Mouse (Mus musculus): ENCODE data around the gene Slc2a8. TPM values are rescaled to one million over a fixed set of nuclear protein-coding genes. Genes with fewer than 3 reads are reported as not detected.

Slc2a8 gene
- total RNA-seq, 2 experiments from 2014 or later: 25.0 to 27.4 TPM

GRCm38 (mm10) chr2:32978675-32979074 is 3.2 kb downstream of the Slc2a8 start:
- intact Hi-C loops (cut with DNase I): no loop called here
- DNase-seq (ENCODE audit: low spot score in 2 of 2): no peak

DNA sequence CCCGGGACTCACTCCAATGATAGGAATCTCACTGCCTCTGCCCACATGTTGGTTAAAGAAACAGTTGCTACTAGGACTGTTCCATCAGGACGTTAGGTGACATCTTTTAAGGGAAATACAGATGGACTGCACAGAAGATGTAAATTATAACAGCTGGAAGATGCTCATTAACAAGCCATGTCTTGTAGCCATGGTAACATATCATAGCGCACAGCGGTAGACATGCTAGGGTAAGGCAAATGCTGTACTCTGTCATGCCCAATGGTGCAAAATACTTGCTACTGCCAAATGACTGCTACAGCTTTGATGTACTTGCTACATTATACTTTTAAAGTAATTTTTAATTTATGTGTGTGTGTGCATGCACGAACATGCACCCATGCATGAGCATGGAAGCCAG is 4.8 kb downstream of the Slc2a8 start:
- intact Hi-C loops (cut with DNase I): no loop called here
- DNase-seq (ENCODE audit: low spot score in 2 of 2): peak in 1 of 2 experiments; percentile 54

GRCm38 (mm10) chr2:32974216-32974615 is 7.7 kb downstream of the Slc2a8 start:
- intact Hi-C loops (cut with DNase I): no loop called here
- no peak for DNase-seq (ENCODE audit: low spot score in 2 of 2)

DNA sequence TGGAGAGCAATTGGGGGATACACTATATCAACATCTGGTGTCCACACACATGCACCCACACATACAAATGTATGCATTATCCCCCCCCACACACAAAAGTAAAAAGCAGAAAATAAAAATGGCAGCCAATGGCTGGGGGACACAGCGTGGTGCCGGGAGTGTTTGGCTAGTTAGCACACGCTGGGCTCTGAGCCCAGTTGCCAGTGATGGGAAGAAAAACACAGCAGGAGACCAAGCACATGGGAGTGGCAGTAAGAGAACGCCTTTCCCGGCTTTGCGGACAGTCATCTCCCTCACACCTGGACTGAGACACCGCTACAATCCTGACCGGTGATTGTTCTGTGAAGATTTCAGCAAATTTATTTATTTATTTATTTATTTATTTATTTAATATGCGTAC is 10.6 kb downstream of the Slc2a8 start:
- DNase-seq (ENCODE audit: low spot score in 2 of 2): no peak
- intact Hi-C loops (cut with DNase I): no loop called here

- intact Hi-C loops (cut with DNase I): no loop called here
- peak; percentile 44 to 70 for DNase-seq (ENCODE audit: low spot score in 2 of 2)
These were observed 12.6 kb downstream of the Slc2a8 start for GRCm38 (mm10) chr2:32969326-32969725.

- intact Hi-C loops (cut with DNase I): no loop called here
- no peak for DNase-seq (ENCODE audit: low spot score in 2 of 2)
These were observed 13.8 kb downstream of the Slc2a8 start for GRCm38 (mm10) chr2:32968024-32968614.

GRCm38 (mm10) chr2:32966689-32967631 is 14.9 kb downstream of the Slc2a8 start:
- intact Hi-C loops (cut with DNase I): no loop called here

GRCm38 (mm10) chr2:32966184-32966688 is 15.6 kb downstream of the Slc2a8 start:
- intact Hi-C loops (cut with DNase I): no loop called here
- DNase-seq (ENCODE audit: low spot score in 2 of 2): no peak

More at GRCm38 (mm10) chr2:32966689-32967631, 14.9 kb downstream of the Slc2a8 start:
- peak; percentile 89 to 91 for DNase-seq (ENCODE audit: low spot score in 2 of 2)

- intact Hi-C loops (cut with DNase I): no loop called here
- DNase-seq (ENCODE audit: low spot score in 2 of 2): no peak
These were observed 16.2 kb downstream of the Slc2a8 start for GRCm38 (mm10) chr2:32965511-32966183.

DNA sequence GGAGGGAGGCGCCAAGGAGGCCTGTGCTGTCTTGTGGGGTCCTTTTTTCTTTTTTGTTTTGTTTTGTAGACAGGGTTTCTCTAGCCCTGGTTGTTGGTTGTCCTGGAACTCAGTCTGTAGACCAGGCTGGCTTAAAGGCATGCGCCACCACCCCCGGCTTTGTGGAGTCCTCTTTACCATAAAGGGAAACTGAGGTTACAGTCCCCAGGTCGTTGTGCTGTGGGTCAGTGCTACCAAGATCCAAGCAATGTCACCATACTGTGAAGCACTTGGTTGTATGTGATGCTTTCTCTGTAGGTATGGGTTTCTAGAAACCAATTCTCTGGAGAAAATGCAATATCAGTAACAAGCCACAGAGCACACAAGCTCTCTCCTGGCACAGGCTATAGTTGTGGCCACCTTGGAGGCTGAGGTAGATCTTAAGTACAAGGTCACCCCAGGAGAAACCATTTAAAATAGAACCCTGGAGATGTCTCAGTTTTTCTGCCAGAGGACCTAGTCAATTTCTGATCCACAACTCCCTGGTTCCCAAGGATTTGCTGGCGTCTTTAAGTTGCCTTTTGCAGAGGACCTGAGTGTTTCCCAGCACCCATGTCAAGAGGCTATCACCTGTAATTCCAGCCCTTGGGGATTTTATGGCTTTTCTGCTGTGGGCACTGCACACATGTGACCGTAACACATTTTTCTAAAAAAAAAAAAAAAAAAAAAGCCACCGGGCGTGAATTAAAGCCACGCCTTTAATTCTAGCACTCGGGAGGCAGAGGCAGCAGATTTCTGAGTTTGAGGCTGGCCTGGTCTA is 17.0 kb downstream of the Slc2a8 start:
- intact Hi-C loops (cut with DNase I): no loop called here
- no peak for DNase-seq (ENCODE audit: low spot score in 2 of 2)

GRCm38 (mm10) chr2:32963981-32964380 is 17.9 kb downstream of the Slc2a8 start:
- intact Hi-C loops (cut with DNase I): no loop called here
- DNase-seq (ENCODE audit: low spot score in 2 of 2): no peak

DNA sequence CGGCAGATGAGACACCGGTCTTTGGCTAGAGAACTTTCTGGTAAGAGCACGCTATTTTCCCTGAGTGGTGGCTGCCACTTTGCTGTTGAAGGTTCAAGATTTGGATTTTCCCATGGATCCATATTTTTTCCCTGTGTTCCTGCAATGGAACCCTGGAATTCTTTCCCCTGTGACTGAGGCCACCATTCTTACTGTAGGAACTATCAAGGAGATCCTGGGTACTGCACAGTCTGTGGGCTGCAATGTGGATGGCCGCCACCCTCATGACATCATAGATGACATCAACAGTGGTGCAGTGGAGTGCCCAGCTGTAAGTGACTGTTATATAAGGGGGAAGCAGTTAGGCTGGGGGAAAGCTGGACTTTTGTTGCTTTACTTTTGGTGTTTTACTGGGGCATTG is 18.3 kb downstream of the Slc2a8 start:
- intact Hi-C loops (cut with DNase I): no loop called here
- DNase-seq (ENCODE audit: low spot score in 2 of 2): no peak

GRCm38 (mm10) chr2:32962875-32963220 is 19.0 kb downstream of the Slc2a8 start:
- intact Hi-C loops (cut with DNase I): no loop called here

GRCm38 (mm10) chr2:32962062-32962874 is 19.6 kb downstream of the Slc2a8 start:
- peak in 1 of 2 experiments; percentile 50 for DNase-seq (ENCODE audit: low spot score in 2 of 2)
- intact Hi-C loops (cut with DNase I): no loop called here

More at GRCm38 (mm10) chr2:32962875-32963220, 19.0 kb downstream of the Slc2a8 start:
- DNase-seq (ENCODE audit: low spot score in 2 of 2): no peak

DNA sequence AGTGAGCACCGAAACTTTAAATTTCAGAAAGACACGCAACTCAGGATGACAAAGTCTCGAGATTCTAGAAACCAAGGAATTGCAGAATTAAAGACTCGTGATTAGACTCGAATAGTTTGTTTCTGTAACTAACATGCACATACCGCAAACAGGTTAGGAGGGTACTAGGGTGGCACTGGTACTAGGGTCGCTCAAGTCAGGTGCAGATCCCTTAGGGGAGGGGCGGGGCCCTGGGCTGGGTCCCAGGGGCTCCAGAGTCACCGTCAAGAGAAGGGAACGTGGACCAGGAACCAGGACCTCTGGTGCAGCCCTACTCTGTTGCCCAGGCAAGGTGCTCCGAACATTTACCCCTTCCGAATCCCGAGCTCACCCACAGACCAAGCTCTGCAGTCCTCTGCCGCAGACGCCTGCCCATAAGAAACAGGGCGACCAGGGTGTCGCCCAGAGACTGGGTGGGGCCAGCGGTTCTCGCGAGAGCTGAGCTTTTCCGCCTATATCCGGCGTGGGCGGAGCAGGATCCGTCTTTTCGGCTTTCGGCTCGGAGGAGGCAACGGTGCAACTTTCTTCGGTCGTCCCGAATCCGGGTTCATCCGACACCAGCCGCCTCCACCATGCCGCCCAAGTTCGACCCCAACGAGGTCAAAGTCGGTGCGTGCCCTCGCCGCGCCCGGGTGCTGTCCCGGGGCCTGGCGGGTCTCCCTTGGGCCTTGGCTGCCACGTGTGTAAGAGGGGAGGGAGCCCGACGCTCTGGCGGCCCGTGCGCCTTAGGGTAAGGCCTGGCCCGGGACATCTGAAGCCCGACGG is 20.5 kb downstream of the Slc2a8 start, which contains the start of the genes Rpl12 and Lrsam1:
Gene Rpl12, plus strand, starts transcription at position 368 of the 804 bp plus-strand sequence.
Gene Lrsam1, minus strand, starts transcription at position 423 of the 804 bp plus-strand sequence.
- intact Hi-C loops (cut with DNase I): no loop called here

GRCm38 (mm10) chr2:32960273-32960672 is 21.6 kb downstream of the Slc2a8 start:
- intact Hi-C loops (cut with DNase I): no loop called here
- no peak for DNase-seq (ENCODE audit: low spot score in 2 of 2)

More for the DNA sequence above, 20.5 kb downstream of the Slc2a8 start, which contains the start of the genes Rpl12 and Lrsam1:
- DNase-seq (ENCODE audit: low spot score in 2 of 2): peak; percentile 95

DNA sequence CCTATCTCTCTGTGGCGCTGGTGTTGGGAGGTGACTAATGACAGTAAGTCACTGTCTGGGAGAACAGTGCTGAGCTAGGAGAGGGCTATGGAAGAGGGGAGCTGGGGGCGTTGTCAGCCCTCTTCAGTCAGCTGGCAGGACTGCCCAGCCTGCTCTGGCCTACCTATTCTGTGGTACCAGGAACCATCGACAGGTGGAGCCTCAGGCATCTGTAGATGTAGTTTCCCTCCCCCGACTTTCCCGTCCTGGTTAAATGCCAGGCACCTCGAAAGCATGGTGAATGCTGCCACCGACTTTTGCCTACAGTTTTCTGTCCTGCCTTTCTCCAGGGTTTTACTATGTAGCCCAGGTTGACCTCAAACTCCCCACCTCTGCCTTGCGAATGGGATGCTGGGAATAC is 24.5 kb downstream of the Slc2a8 start:
- DNase-seq (ENCODE audit: low spot score in 2 of 2): peak; percentile 57 to 75
- intact Hi-C loops (cut with DNase I): no loop called here
